Mouse (Mus musculus) brain, embryonic 14.5 days (tissue): ENCODE measurements around the gene Nrap.

Source experiments
- CTCF ChIP-seq: fragments of 200-500 bp; IDR thresholded peaks from 2 replicates; pipeline ENCODE4 v1.5.1; 2012; ENCODE audit warnings: inconsistent platforms, mild to moderate bottlenecking, moderate library complexity, borderline replicate concordance; ENCODE audit not compliant: insufficient read depth, insufficient read length; ENCODE audit errors: extremely low read depth
- POLR2A ChIP-seq: fragments of 200-500 bp; IDR thresholded peaks from 2 replicates; pipeline ENCODE4 v1.6.1; 2012; ENCODE audit warnings: mild to moderate bottlenecking, inconsistent platforms, borderline replicate concordance; ENCODE audit not compliant: poor library complexity, insufficient read depth, insufficient read length, severe bottlenecking; ENCODE audit errors: extremely low read depth

GRCm38 (mm10) chr19:56296668-56297067, 93.2 kb downstream of the Nrap start:
- TF ChIP-seq CTCF, result no peak
- TF ChIP-seq POLR2A, result no peak
